Mouse (Mus musculus): ENCODE results near the gene Clk1. TPM values are rescaled to one million over a fixed set of nuclear protein-coding genes. Genes with fewer than 3 reads are reported as not detected.

Gene Clk1
- polyA plus RNA-seq, 1 experiment from 2014 or later, result 254 TPM

GRCm38 (mm10) chr1:58420032-58420431 is 3.8 kb downstream of the Clk1 start:
- no peak for ATAC-seq (ENCODE audit: insufficient number of reproducible peaks, insufficient read depth, low FRiP score, low read depth)
- Histone ChIP-seq H3K27me3 (ENCODE audit: control insufficient read depth, insufficient read depth, low read length) (no peaks in the 10 kb centered on the region), H3K9ac (replicated peaks; ENCODE audit: low read depth, low read length) (no peak overlapping the region), H3K4me2 (replicated peaks; ENCODE audit: low read depth, low read length) (no peak overlapping the region), H3K36me3 (ENCODE audit: control insufficient read depth, insufficient read depth, low read length) (peaks cover 56% of the 10 kb centered on the region), H3K4me3 (ENCODE audit: low read depth, low read length) (no peak overlapping the region), H3K9me3 (ENCODE audit: control insufficient read depth, low read depth, low read length) (no peaks in the 10 kb centered on the region), H3K27ac (ENCODE audit: low read length) (no peak overlapping the region), H3K4me1 (ENCODE audit: control insufficient read depth, insufficient read depth, low read length) (peaks cover 17% of the 10 kb centered on the region; the same call in 1 of the 2 replicates)
- WGBS, result 79% methylated on average over 10 of the region's 10 CpGs

GRCm38 (mm10) chr1:58416048-58416447 is 7.8 kb downstream of the Clk1 start:
- Histone ChIP-seq H3K4me1 (ENCODE audit: control insufficient read depth, insufficient read depth, low read length) (peaks cover 2% of the 10 kb centered on the region; the same call in 1 of the 2 replicates), H3K36me3 (ENCODE audit: control insufficient read depth, insufficient read depth, low read length) (peaks cover 87% of the 10 kb centered on the region), H3K9me3 (ENCODE audit: control insufficient read depth, low read depth, low read length) (no peaks in the 10 kb centered on the region), H3K27me3 (ENCODE audit: control insufficient read depth, insufficient read depth, low read length) (no peaks in the 10 kb centered on the region), H3K4me3 (ENCODE audit: low read depth, low read length) (no peak overlapping the region), H3K4me2 (replicated peaks; ENCODE audit: low read depth, low read length) (no peak overlapping the region), H3K27ac (ENCODE audit: low read length) (no peak overlapping the region), H3K9ac (replicated peaks; ENCODE audit: low read depth, low read length) (no peak overlapping the region)
- WGBS, result 87% methylated on average over 2 of the region's 2 CpGs
- no peak for ATAC-seq (ENCODE audit: insufficient number of reproducible peaks, insufficient read depth, low FRiP score, low read depth)

- Histone ChIP-seq H3K4me1 (ENCODE audit: control insufficient read depth, insufficient read depth, low read length) (no peaks in the 10 kb centered on the region), H3K27ac (ENCODE audit: low read length) (no peak overlapping the region), H3K36me3 (ENCODE audit: control insufficient read depth, insufficient read depth, low read length) (peaks cover 91% of the 10 kb centered on the region), H3K4me2 (replicated peaks; ENCODE audit: low read depth, low read length) (no peak overlapping the region), H3K4me3 (ENCODE audit: low read depth, low read length) (no peak overlapping the region), H3K9me3 (ENCODE audit: control insufficient read depth, low read depth, low read length) (no peaks in the 10 kb centered on the region), H3K27me3 (ENCODE audit: control insufficient read depth, insufficient read depth, low read length) (no peaks in the 10 kb centered on the region), H3K9ac (replicated peaks; ENCODE audit: low read depth, low read length) (no peak overlapping the region)
- ATAC-seq (ENCODE audit: insufficient number of reproducible peaks, insufficient read depth, low FRiP score, low read depth), result no peak
- 29% methylated on average over 1 of the region's 1 CpGs for WGBS
Observed at GRCm38 (mm10) chr1:58415442-58415841, 8.4 kb downstream of the Clk1 start.

GRCm38 (mm10) chr1:58410776-58411175 is 13.1 kb downstream of the Clk1 start:
- no peaks in the 10 kb centered on the region for H3K9me3 ChIP-seq (ENCODE audit: control insufficient read depth, low read depth, low read length)
- H3K36me3 ChIP-seq (ENCODE audit: control insufficient read depth, insufficient read depth, low read length), result peaks cover 74% of the 10 kb centered on the region
- H3K9ac ChIP-seq (replicated peaks; ENCODE audit: low read depth, low read length), result no peak overlapping the region
- no peak overlapping the region for H3K4me2 ChIP-seq (replicated peaks; ENCODE audit: low read depth, low read length)
- H3K27ac ChIP-seq (ENCODE audit: low read length), result no peak overlapping the region
- H3K27me3 ChIP-seq (ENCODE audit: control insufficient read depth, insufficient read depth, low read length), result no peaks in the 10 kb centered on the region
- no peak for ATAC-seq (ENCODE audit: insufficient number of reproducible peaks, insufficient read depth, low FRiP score, low read depth)
- H3K4me3 ChIP-seq (ENCODE audit: low read depth, low read length), result no peak overlapping the region
- H3K4me1 ChIP-seq (ENCODE audit: control insufficient read depth, insufficient read depth, low read length), result no peaks in the 10 kb centered on the region
- 90% methylated on average over 7 of the region's 7 CpGs for WGBS

- Histone ChIP-seq H3K4me1 (ENCODE audit: control insufficient read depth, insufficient read depth, low read length) (no peaks in the 10 kb centered on the region), H3K9ac (replicated peaks; ENCODE audit: low read depth, low read length) (no peak overlapping the region), H3K4me2 (replicated peaks; ENCODE audit: low read depth, low read length) (no peak overlapping the region), H3K36me3 (ENCODE audit: control insufficient read depth, insufficient read depth, low read length) (peaks cover 74% of the 10 kb centered on the region), H3K27me3 (ENCODE audit: control insufficient read depth, insufficient read depth, low read length) (no peaks in the 10 kb centered on the region), H3K4me3 (ENCODE audit: low read depth, low read length) (no peak overlapping the region), H3K27ac (ENCODE audit: low read length) (no peak overlapping the region), H3K9me3 (ENCODE audit: control insufficient read depth, low read depth, low read length) (no peaks in the 10 kb centered on the region)
- no peak for ATAC-seq (ENCODE audit: insufficient number of reproducible peaks, insufficient read depth, low FRiP score, low read depth)
- WGBS, result 78% methylated on average over 3 of the region's 3 CpGs
Observed at GRCm38 (mm10) chr1:58410198-58410588, 13.7 kb downstream of the Clk1 start.

GRCm38 (mm10) chr1:58409553-58410197 is 14.2 kb downstream of the Clk1 start:
- Histone ChIP-seq H3K4me3 (ENCODE audit: low read depth, low read length) (no peak overlapping the region), H3K4me1 (ENCODE audit: control insufficient read depth, insufficient read depth, low read length) (no peaks in the 10 kb centered on the region), H3K27ac (ENCODE audit: low read length) (no peak overlapping the region), H3K4me2 (replicated peaks; ENCODE audit: low read depth, low read length) (no peak overlapping the region), H3K27me3 (ENCODE audit: control insufficient read depth, insufficient read depth, low read length) (no peaks in the 10 kb centered on the region), H3K36me3 (ENCODE audit: control insufficient read depth, insufficient read depth, low read length) (peaks cover 70% of the 10 kb centered on the region), H3K9ac (replicated peaks; ENCODE audit: low read depth, low read length) (no peak overlapping the region), H3K9me3 (ENCODE audit: control insufficient read depth, low read depth, low read length) (no peaks in the 10 kb centered on the region)
- WGBS, result 77% methylated on average over 5 of the region's 5 CpGs
- ATAC-seq (ENCODE audit: insufficient number of reproducible peaks, insufficient read depth, low FRiP score, low read depth), result no peak

- Histone ChIP-seq H3K9ac (replicated peaks; ENCODE audit: low read depth, low read length) (no peak overlapping the region), H3K36me3 (ENCODE audit: control insufficient read depth, insufficient read depth, low read length) (peaks cover 70% of the 10 kb centered on the region), H3K4me2 (replicated peaks; ENCODE audit: low read depth, low read length) (no peak overlapping the region), H3K4me1 (ENCODE audit: control insufficient read depth, insufficient read depth, low read length) (no peaks in the 10 kb centered on the region), H3K9me3 (ENCODE audit: control insufficient read depth, low read depth, low read length) (no peaks in the 10 kb centered on the region), H3K27me3 (ENCODE audit: control insufficient read depth, insufficient read depth, low read length) (no peaks in the 10 kb centered on the region), H3K4me3 (ENCODE audit: low read depth, low read length) (no peak overlapping the region), H3K27ac (ENCODE audit: low read length) (no peak overlapping the region)
- ATAC-seq (ENCODE audit: insufficient number of reproducible peaks, insufficient read depth, low FRiP score, low read depth), result no peak
- WGBS, result 81% methylated on average over 6 of the region's 6 CpGs
Observed at GRCm38 (mm10) chr1:58408141-58408540, 15.7 kb downstream of the Clk1 start.

- no peaks in the 10 kb centered on the region for H3K9me3 ChIP-seq (ENCODE audit: control insufficient read depth, low read depth, low read length)
Observed at GRCm38 (mm10) chr1:58407321-58407720, 16.5 kb downstream of the Clk1 start.

GRCm38 (mm10) chr1:58403745-58404144 is 20.1 kb downstream of the Clk1 start:
- no peak for ATAC-seq (ENCODE audit: insufficient number of reproducible peaks, insufficient read depth, low FRiP score, low read depth)
- Histone ChIP-seq H3K4me2 (replicated peaks; ENCODE audit: low read depth, low read length) (no peak overlapping the region), H3K27me3 (ENCODE audit: control insufficient read depth, insufficient read depth, low read length) (no peaks in the 10 kb centered on the region), H3K9me3 (ENCODE audit: control insufficient read depth, low read depth, low read length) (no peaks in the 10 kb centered on the region), H3K36me3 (ENCODE audit: control insufficient read depth, insufficient read depth, low read length) (peaks cover 77% of the 10 kb centered on the region), H3K4me1 (ENCODE audit: control insufficient read depth, insufficient read depth, low read length) (no peaks in the 10 kb centered on the region), H3K4me3 (ENCODE audit: low read depth, low read length) (no peak overlapping the region), H3K9ac (replicated peaks; ENCODE audit: low read depth, low read length) (no peak overlapping the region), H3K27ac (ENCODE audit: low read length) (no peak overlapping the region)
- WGBS, result 95% methylated on average over 5 of the region's 5 CpGs

More at GRCm38 (mm10) chr1:58407321-58407720, 16.5 kb downstream of the Clk1 start:
- H3K9ac ChIP-seq (replicated peaks; ENCODE audit: low read depth, low read length), result no peak overlapping the region
- H3K4me3 ChIP-seq (ENCODE audit: low read depth, low read length), result no peak overlapping the region
- H3K36me3 ChIP-seq (ENCODE audit: control insufficient read depth, insufficient read depth, low read length), result peaks cover 70% of the 10 kb centered on the region
- no peak overlapping the region for H3K4me2 ChIP-seq (replicated peaks; ENCODE audit: low read depth, low read length)
- WGBS, result 96% methylated on average over 7 of the region's 7 CpGs
- H3K27ac ChIP-seq (ENCODE audit: low read length), result no peak overlapping the region
- no peaks in the 10 kb centered on the region for H3K27me3 ChIP-seq (ENCODE audit: control insufficient read depth, insufficient read depth, low read length)
- H3K4me1 ChIP-seq (ENCODE audit: control insufficient read depth, insufficient read depth, low read length), result no peaks in the 10 kb centered on the region
- ATAC-seq (ENCODE audit: insufficient number of reproducible peaks, insufficient read depth, low FRiP score, low read depth), result no peak
